Mouse (Mus musculus): ENCODE measurements around the gene Rwdd2a.

Gene Rwdd2a

GRCm38 (mm10) chr9:86571540-86572135 is at the start of gene Rwdd2a, which contains the start of gene Pgm3:
Gene Rwdd2a, plus strand, starts transcription at chr9:86571991.
Gene Pgm3, minus strand, starts transcription at chr9:86571842.
- under 1% methylated on average over 59 of the region's 59 CpGs for WGBS

GRCm38 (mm10) chr9:86525600-86525999 is 46.2 kb upstream of the Rwdd2a start:
- 69% methylated on average over 2 of the region's 2 CpGs for WGBS

GRCm38 (mm10) chr9:86534071-86534470 is 37.7 kb upstream of the Rwdd2a start:
- WGBS = 92% methylated on average over 5 of the region's 5 CpGs

GRCm38 (mm10) chr9:86543451-86543850 is 28.3 kb upstream of the Rwdd2a start:
- 43% methylated on average over 3 of the region's 3 CpGs for WGBS

GRCm38 (mm10) chr9:86544559-86544958 is 27.2 kb upstream of the Rwdd2a start:
- WGBS = 60% methylated on average over 1 of the region's 1 CpGs

- WGBS = 81% methylated on average over 5 of the region's 5 CpGs
These were observed 22.1 kb upstream of the Rwdd2a start for GRCm38 (mm10) chr9:86549637-86550162.

GRCm38 (mm10) chr9:86550717-86551116 is 21.1 kb upstream of the Rwdd2a start:
- 63% methylated on average over 3 of the region's 3 CpGs for WGBS

GRCm38 (mm10) chr9:86553886-86554285 is 17.9 kb upstream of the Rwdd2a start:
- WGBS = 71% methylated on average over 9 of the region's 9 CpGs

- WGBS = 72% methylated on average over 4 of the region's 4 CpGs
These were observed 17.1 kb upstream of the Rwdd2a start for GRCm38 (mm10) chr9:86554641-86555040.

GRCm38 (mm10) chr9:86560543-86560942 is 11.2 kb upstream of the Rwdd2a start:
- WGBS = 85% methylated on average over 3 of the region's 3 CpGs

- WGBS = 86% methylated on average over 3 of the region's 3 CpGs
These were observed 2.4 kb upstream of the Rwdd2a start for GRCm38 (mm10) chr9:86569314-86569910.

- WGBS = 69% methylated on average over 10 of the region's 10 CpGs
These were observed 1.4 kb upstream of the Rwdd2a start for GRCm38 (mm10) chr9:86570261-86570890.

- 5% methylated on average over 8 of the region's 8 CpGs for WGBS
These were observed 845 bp upstream of the Rwdd2a start for GRCm38 (mm10) chr9:86570946-86571345.

GRCm38 (mm10) chr9:86572196-86572595 is 405 bp downstream of the Rwdd2a start:
- WGBS = under 1% methylated on average over 25 of the region's 25 CpGs

GRCm38 (mm10) chr9:86572636-86573291 is 973 bp downstream of the Rwdd2a start:
- 5% methylated on average over 13 of the region's 13 CpGs for whole genome bisulfite sequencing

GRCm38 (mm10) chr9:86573616-86574303 is 2.0 kb downstream of the Rwdd2a start:
- WGBS = 79% methylated on average over 20 of the region's 20 CpGs

- WGBS = 54% methylated on average over 6 of the region's 6 CpGs
These were observed 3.4 kb downstream of the Rwdd2a start for GRCm38 (mm10) chr9:86575178-86575577.

GRCm38 (mm10) chr9:86579657-86580056 is 7.9 kb downstream of the Rwdd2a start:
- 83% methylated on average over 10 of the region's 10 CpGs for whole genome bisulfite sequencing

- 50% methylated on average over 3 of the region's 3 CpGs for WGBS
These were observed 11.9 kb downstream of the Rwdd2a start for GRCm38 (mm10) chr9:86583740-86584139.

- 92% methylated on average over 11 of the region's 11 CpGs for WGBS
These were observed 15.4 kb downstream of the Rwdd2a start for GRCm38 (mm10) chr9:86587019-86587795.
